Comparison of ENCODE assay signal across 8 mouse cellular contexts in genomic region chr13:107168599-107169149, GRCm38 (mm10).
DNase-seq lines count a peak whose midpoint lies in the region; ATAC-seq and TF ChIP-seq lines count a peak whose summit lies in the region.

No protein-coding gene starts in this region.

- H3K27me3 ChIP-seq in heart, postnatal 0 days (ENCODE audit: control insufficient read depth, insufficient read depth, low read length), result no peaks in the 10 kb centered on the region
- no peaks in the 10 kb centered on the region for H3K27me3 ChIP-seq in liver, embryonic 12.5 days (replicated peaks)
- no peaks in the 10 kb centered on the region for H3K27me3 ChIP-seq in midbrain, postnatal 0 days (ENCODE audit: insufficient read depth, low read length)
- no peaks in the 10 kb centered on the region for H3K27me3 ChIP-seq in stomach, embryonic 15.5 days (replicated peaks)

- H3K9me3 ChIP-seq in heart, postnatal 0 days (replicated peaks; ENCODE audit: control insufficient read depth, low read length), result no peaks in the 10 kb centered on the region
- H3K9me3 ChIP-seq in liver, embryonic 12.5 days (replicated peaks), result no peaks in the 10 kb centered on the region
- no peaks in the 10 kb centered on the region for H3K9me3 ChIP-seq in midbrain, postnatal 0 days (ENCODE audit: low read length)
- no peaks in the 10 kb centered on the region for H3K9me3 ChIP-seq in stomach, embryonic 15.5 days

- peak; percentile 5 for DNase-seq in thymus, postnatal 25 days
- no peak for DNase-seq in thymus, postnatal 10 days (ENCODE audit: low spot score in 2 of 2)
- peak; percentile 50 for DNase-seq in fibroblast of lung, adult 2 months (ENCODE audit: low read depth)
- peak; percentile 40 for DNase-seq in heart, postnatal 0 days (ENCODE audit: low spot score)
- DNase-seq in kidney, postnatal 14 days, result peak; percentile 45
- peak; percentile 76 for DNase-seq in midbrain, postnatal 0 days (ENCODE audit: low spot score)

- peak; percentile 68 for ATAC-seq in heart, postnatal 0 days (ENCODE audit: insufficient read depth, low read depth)
- no peak for ATAC-seq in liver, embryonic 12.5 days
- ATAC-seq in midbrain, postnatal 0 days (ENCODE audit: low FRiP score), result peak; percentile 69
- ATAC-seq in stomach, embryonic 15.5 days (ENCODE audit: insufficient read depth, low FRiP score, low read depth), result peak; percentile 71; the same call in 1 of the 2 replicates

- H3K27ac ChIP-seq in heart, postnatal 0 days (ENCODE audit: low read depth), result no peak overlapping the region
- H3K27ac ChIP-seq in liver, embryonic 12.5 days, result no peak overlapping the region
- H3K27ac ChIP-seq in midbrain, postnatal 0 days (ENCODE audit: low read depth, low read length), result peak overlapping the region; percentile 19; the same call in 1 of the 2 replicates
- no peak overlapping the region for H3K27ac ChIP-seq in stomach, embryonic 15.5 days

- TF ChIP-seq EP300 in heart, postnatal 0 days (IDR thresholded peaks at IDR 0.05; ENCODE audit: low read depth), result no peak

- no peaks in the 10 kb centered on the region for H3K36me3 ChIP-seq in heart, postnatal 0 days (replicated peaks; ENCODE audit: control insufficient read depth, insufficient read depth, low read length)
- H3K36me3 ChIP-seq in liver, embryonic 12.5 days, result no peaks in the 10 kb centered on the region
- no peaks in the 10 kb centered on the region for H3K36me3 ChIP-seq in midbrain, postnatal 0 days (ENCODE audit: insufficient read depth, low read length)
- no peaks in the 10 kb centered on the region for H3K36me3 ChIP-seq in stomach, embryonic 15.5 days

- peak overlapping the region; percentile 35 for H3K4me3 ChIP-seq in heart, postnatal 0 days (ENCODE audit: low read depth, low read length)
- peak overlapping the region; percentile 30 for H3K4me3 ChIP-seq in liver, embryonic 12.5 days
- H3K4me3 ChIP-seq in midbrain, postnatal 0 days (ENCODE audit: low read depth, low read length), result peak overlapping the region; percentile 28
- peak overlapping the region; percentile 33 for H3K4me3 ChIP-seq in stomach, embryonic 15.5 days (replicated peaks)

- H3K9ac ChIP-seq in heart, postnatal 0 days (replicated peaks; ENCODE audit: low read depth, low read length), result no peak overlapping the region
- H3K9ac ChIP-seq in liver, embryonic 12.5 days, result no peak overlapping the region
- peak overlapping the region; percentile 48; the same call in 1 of the 2 replicates for H3K9ac ChIP-seq in midbrain, postnatal 0 days (replicated peaks; ENCODE audit: low read length, poor library complexity, severe bottlenecking)
- H3K9ac ChIP-seq in stomach, embryonic 15.5 days, result no peak overlapping the region

- no peaks in the 10 kb centered on the region for H3K4me1 ChIP-seq in heart, postnatal 0 days (ENCODE audit: control insufficient read depth, insufficient read depth)
- peaks cover 9% of the 10 kb centered on the region; the same call in 1 of the 2 replicates for H3K4me1 ChIP-seq in liver, embryonic 12.5 days
- H3K4me1 ChIP-seq in midbrain, postnatal 0 days (ENCODE audit: insufficient read depth, low read length), result 0 out of 2 replicates have a peak, but pooled peaks cover 9% of the 10 kb centered on the region
- H3K4me1 ChIP-seq in stomach, embryonic 15.5 days, result peaks cover 5% of the 10 kb centered on the region; the same call in 1 of the 2 replicates

- no peak for TF ChIP-seq CTCF in heart, postnatal 0 days (IDR thresholded peaks at IDR 0.05; ENCODE audit: low read depth)
- no peak for TF ChIP-seq CTCF in midbrain, postnatal 0 days (IDR thresholded peaks at IDR 0.05)

- 13% methylated on average over 15 of the region's 15 CpGs for WGBS in heart, postnatal 0 days
- 15% methylated on average over 15 of the region's 15 CpGs for WGBS in liver, embryonic 12.5 days (ENCODE audit: insufficient replicate concordance)
- WGBS in midbrain, postnatal 0 days, result 2% methylated on average over 15 of the region's 15 CpGs
- 23% methylated on average over 15 of the region's 15 CpGs for WGBS in stomach, embryonic 15.5 days

- H3K4me2 ChIP-seq in heart, postnatal 0 days (ENCODE audit: low read depth, low read length), result peak overlapping the region; percentile 64
- H3K4me2 ChIP-seq in liver, embryonic 12.5 days, result peak overlapping the region; percentile 60
- H3K4me2 ChIP-seq in midbrain, postnatal 0 days (ENCODE audit: low read depth, low read length, poor library complexity, severe bottlenecking), result peak overlapping the region; percentile 64
- H3K4me2 ChIP-seq in stomach, embryonic 15.5 days, result peak overlapping the region; percentile 64

Comparison
In these comparisons a context has a peak if more than half of its experiments do, and no peak if none do; other contexts are left out.
1. DNase-seq: peak in thymus, postnatal 25 days (single experiment), fibroblast of lung, adult 2 months (single experiment), heart, postnatal 0 days (single experiment), kidney, postnatal 14 days (single experiment) and midbrain, postnatal 0 days (single experiment); none in thymus, postnatal 10 days (0 of 2).
2. Peak in every context shown above with its lines, with median percentiles within 50 percentile points of each other: H3K4me2 ChIP-seq and H3K4me3 ChIP-seq.